Mouse (Mus musculus): ENCODE measurements at regions not wholly inside any gene's neighbourhood (a gene's known extent, or its start where the extent isn't known, plus 50 kb on each side); places are given as distances from the start of the nearest gene placed in this dataset.
A peak's percentile ranks its signal among the peaks of the same experiment; 100 is the strongest.

GRCm38 (mm10) chr2:178843458-178843857 lies 413.1 kb downstream of the Cdh26 start:
- no peak for DNase-seq

DNA sequence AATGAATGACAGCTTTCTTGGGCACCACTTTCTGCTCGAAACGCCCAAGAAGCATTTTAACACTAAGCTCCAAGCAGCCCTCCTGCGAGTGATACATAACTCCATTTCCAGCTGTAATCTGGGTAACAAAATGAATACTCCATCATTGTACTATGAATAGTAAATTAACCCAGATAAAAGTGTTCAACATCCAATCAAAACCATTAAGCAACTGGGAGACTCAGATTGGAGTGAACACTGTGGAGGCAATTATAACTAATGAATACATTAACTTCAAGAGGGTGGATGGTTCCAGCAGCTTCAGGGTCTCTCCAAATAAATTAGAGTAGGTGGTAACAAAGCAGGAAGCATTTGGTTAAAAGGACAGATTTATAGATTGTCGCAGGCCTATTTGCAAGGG lies 414.2 kb downstream of the Cdh26 start:
- no peak for DNase-seq

DNA sequence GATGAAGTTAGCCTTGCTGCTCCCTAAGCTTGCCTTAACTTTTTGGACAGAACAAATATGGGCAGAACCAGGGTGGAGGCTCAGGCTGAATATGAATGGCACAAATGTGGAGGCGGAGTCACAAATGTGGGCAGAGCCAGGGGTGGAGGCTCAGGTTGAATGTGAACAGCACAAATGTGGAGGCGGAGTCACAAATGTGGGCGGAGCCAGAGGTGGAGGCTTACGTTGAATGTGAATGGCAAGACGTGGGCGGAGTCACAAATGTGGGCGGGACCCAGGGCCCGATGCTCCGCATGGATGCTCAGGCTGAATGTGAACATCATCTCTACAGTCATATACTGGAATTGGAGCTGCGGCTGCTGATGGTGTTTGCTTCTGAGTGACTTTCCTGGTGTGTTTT lies 420.0 kb downstream of the Cdh26 start:
- no peak for DNase-seq

- no peak for DNase-seq
Measured at GRCm38 (mm10) chr2:178850769-178851168, 420.4 kb downstream of the Cdh26 start.

DNA sequence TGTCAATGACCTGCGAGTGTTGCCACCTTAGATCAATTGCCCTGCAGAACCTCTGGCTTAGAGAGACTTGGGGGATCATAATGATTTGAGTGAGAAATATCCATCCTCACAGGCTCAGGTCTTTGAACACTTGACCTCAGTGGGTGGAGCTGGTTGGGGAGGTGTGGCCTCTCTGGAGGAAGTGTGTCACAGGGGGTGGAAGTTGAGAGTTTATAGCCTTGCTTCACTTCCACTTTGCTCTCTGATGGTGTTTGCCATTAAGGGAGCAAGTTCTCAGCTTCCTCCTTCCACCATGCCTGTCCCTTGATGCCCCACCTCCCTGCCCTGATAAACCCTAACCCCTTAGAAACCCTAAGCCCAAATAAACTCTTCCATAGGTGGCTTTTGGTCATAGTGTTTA lies 423.7 kb downstream of the Cdh26 start:
- no peak for DNase-seq

- DNase-seq: no peak
Measured at GRCm38 (mm10) chr2:178854760-178855159, 424.4 kb downstream of the Cdh26 start.

DNA sequence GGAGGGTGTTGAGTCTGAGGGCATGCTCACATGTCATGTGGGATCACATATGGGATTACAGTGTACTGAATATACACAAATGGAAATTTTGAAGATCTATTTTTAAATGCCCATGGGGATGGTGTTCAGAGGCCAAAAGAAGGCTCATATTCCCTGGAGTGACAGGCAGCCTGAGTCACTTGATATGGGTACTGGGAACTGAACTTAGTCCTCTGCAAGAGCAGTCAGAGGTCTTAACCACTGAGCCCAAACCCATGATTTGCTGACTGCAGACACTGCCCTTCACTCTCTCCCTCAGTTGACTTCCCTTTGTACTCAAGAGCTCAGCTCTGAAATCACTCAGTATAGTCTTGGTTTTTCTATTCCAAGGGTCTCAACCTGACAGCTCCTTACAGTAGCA lies 432.3 kb downstream of the Cdh26 start:
- DNase-seq: no peak

DNA sequence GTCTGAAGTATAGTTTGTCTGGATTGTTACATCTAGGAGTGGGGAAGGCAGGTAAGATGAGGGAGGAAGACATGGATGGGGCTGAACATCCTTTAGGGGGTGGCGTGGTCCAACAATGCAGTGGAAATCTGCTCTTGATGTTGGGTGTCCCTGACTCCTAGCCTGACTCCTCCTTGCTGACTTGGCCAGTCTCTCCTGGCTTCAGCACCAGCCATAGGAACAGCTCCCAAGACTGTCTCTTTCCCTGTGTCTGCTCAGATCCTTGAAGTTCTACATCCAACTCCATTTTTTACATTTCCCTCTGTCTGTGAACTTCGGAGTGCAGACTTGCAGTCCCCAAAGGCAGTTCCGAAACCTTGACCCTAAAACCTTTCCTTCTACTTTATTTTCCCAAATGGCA lies 436.8 kb downstream of the Cdh26 start:
- no peak for DNase-seq

DNA sequence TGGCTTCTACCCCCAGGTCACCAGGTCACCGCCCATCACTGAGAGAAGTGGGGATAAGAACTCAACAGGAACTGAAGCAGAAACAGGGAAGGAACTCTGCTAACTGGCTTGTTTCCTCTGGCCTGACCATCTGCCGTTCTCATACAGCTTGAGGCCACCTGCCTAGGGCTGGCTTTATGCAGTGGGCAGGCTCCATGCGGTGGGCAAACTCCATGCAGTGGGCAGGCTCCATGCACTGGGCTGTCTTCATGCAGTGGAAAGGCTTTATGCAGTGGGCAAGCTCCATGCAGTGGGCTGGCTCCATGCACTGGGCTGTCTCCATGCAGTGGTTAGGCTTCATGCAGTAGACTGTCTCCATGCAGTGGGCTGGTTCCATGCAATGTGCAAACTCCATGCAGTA lies 438.8 kb downstream of the Cdh26 start:
- DNase-seq: no peak

DNA sequence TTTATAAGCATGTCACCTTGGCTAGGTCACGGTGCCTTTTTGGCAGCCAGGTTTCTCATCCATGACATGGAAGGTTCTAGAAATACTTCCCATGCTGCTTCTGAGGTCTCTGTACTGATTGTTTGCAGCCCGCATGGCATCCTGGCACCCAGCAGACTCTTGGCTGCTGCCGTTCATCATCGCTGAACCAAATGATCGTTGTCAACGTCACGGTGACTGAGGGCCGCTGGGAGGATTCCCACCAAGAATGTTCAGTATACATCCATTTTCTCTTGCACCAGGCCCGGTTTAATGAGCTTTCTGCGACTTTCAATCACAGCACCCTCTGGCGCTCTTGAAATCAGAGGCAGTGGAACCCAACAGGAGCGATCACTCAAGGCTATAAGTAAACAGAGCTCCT lies 448.1 kb downstream of the Cdh26 start:
- DNase-seq: peak in 1 of 2 experiments; percentile 5

- DNase-seq: peak in 1 of 2 experiments; percentile 38
Measured at GRCm38 (mm10) chr2:178885686-178886085, 455.4 kb downstream of the Cdh26 start.

GRCm38 (mm10) chr2:178888704-178889103 lies 458.4 kb downstream of the Cdh26 start:
- no peak for DNase-seq

DNA sequence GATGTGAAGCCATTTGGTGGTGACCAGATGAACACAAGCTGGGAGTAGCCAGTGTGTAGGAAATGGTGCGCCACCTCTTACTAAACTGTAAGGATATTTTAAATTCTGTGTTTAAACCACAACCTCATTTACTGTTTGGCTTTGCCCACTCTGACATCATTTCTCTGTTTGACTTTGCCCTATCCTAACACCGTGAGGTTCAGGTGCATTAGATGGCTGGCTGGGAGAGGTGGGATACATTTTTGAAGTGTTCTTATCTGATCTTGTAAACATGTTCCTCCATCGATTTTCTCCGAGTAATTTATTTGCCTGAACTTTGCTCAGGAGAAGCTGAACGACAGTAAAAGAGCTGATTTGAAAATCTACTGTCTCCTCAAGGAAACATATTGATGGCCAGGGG lies 472.1 kb downstream of the Cdh26 start:
- DNase-seq: no peak

GRCm38 (mm10) chr2:178909325-178909724 lies 479.0 kb downstream of the Cdh26 start:
- no peak for DNase-seq

DNA sequence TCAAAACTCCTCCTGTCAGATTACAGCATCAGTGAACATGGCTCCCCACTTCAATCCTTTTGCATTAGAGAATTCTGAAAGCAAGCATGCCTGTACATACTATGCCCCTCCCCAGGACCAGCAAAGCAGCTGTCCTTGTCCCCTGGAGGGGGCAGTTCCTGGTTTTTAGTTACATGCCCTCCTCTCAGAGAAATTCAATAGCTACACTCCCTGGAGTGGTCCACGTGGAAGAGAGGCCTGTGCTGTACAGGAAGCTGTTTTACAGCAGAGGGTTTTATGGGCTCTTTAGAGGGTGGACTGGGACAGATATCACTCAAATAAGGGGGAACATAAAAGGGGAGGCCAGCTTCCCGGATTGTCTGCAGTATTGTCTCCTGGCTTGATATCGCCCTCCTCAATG lies 481.3 kb downstream of the Cdh26 start:
- no peak for DNase-seq

GRCm38 (mm10) chr2:178916316-178917033 lies 486.1 kb downstream of the Cdh26 start:
- no peak for DNase-seq

- DNase-seq: no peak
Measured at GRCm38 (mm10) chr2:178924456-178925115, 494.3 kb downstream of the Cdh26 start.

GRCm38 (mm10) chr2:178927038-178927660 lies 496.8 kb downstream of the Cdh26 start:
- no peak for DNase-seq

- DNase-seq: no peak
Measured at GRCm38 (mm10) chr2:178929033-178929432, 498.7 kb downstream of the Cdh26 start.

DNA sequence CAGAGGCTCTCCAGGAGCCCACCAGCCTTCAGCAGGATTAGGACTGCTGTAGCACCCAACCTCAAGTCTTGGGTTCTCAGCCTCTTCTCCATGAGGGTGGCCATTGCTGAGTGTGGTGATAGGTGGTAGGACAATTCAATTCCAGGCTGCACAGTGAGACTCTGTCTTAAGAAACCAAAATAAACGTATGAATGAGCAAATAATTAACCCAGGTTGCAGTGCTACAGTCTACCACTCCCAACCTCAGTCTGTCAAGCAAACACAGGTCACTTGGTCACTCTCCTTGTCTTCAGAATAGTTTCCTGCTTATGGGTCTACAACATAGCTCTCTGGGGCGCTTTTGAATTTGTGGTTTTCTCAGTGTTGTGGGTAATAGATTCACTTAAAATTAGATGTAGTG lies 499.8 kb downstream of the Cdh26 start:
- no peak for DNase-seq

DNA sequence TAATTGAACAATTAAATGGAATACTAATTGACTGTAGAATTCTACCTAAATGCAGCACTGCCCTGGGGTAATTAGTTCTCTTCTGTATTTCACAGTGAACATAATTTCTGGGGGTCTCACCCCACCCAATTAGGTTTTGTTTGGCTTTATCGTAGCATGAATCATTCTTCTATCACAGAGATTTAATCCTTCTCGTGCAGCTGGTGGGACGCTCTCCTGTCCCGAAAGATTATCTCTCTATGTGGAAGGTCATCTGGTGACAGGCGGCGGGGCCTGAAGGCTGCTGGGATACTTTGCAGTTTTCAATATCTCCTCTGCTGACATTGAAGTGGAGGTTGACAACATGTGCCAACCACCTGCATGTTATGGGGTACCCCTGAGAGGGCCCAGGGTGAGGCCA lies 493.8 kb upstream of the Cdh4 start:
- DNase-seq: no peak

GRCm38 (mm10) chr2:178949103-178949502 lies 493.1 kb upstream of the Cdh4 start:
- DNase-seq: no peak

- no peak for DNase-seq
Measured at GRCm38 (mm10) chr2:178950304-178950703, 491.9 kb upstream of the Cdh4 start.

DNA sequence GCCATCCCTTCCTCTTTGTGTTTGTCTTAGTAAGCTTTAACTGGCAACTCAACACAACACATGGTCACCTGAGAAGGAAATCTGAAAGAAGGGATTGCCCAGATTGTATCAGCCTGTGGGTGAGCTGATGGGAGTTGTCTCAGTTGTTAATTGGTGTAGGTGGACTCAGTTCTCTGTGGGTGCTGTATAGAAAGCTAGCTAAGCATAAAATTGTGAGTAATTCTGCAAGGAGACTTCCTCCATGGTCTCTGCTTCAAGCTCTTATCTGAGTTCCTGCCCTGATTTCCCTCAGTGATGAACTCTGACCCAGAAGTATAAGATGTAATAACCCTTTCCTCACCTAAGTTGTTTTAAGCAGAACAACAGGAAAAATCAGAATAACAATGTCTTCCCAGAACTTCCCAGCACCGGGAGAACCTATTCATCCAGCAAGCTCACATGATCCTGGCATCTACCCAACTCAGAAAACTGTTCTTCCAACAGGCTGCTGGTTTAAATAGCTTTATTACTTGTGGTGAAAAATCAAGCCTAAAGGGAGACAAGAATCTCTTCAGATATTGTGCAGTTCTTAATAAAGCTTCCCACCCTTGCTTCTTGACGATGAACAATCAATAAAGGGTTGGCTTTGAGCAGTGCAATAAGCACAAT lies 487.7 kb upstream of the Cdh4 start:
- DNase-seq: no peak
